Mouse (Mus musculus) heart, adult 2 months (tissue): ENCODE results near the gene Coa6.

ENCODE experiments used
- CTCF ChIP-seq: fragments of 200-600 bp; IDR thresholded peaks from 2 replicates; pipeline ENCODE4 v1.8.1; 2022; ENCODE audit warnings: antibody characterized with exemption, mild to moderate bottlenecking, moderate library complexity
- EP300 ChIP-seq: fragments of 200-500 bp; IDR thresholded peaks from 2 replicates; pipeline ENCODE4 v1.6.1; 2011; ENCODE audit warnings: low read depth, low read length, control low read depth; ENCODE audit not compliant: insufficient read depth
- POLR2A ChIP-seq: fragments of 200-500 bp; IDR thresholded peaks from 2 replicates; pipeline ENCODE4 v1.6.1; 2011; ENCODE audit warnings: mild to moderate bottlenecking, low read depth, low read length, control low read depth; ENCODE audit not compliant: insufficient read depth

DNA sequence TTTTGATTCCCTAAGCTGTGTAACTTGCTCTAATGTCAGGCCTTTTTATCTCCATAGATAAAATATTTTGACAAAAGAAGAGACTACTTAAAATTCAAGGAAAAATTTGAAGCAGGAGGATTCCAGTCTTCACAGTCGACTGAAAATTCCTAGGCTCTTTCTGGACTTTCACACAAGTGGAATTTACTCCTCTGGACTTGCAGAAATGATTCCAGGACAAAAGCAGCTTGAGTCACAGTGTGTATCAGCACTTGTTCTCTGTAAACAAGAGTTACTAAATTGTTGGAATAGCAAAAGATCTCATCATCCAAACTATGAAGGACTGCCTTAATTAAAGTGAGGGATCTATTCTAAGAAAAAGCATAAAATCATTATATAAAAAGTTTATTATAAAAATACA is 2.6 kb downstream of the Coa6 start:
- TF ChIP-seq CTCF, result no peak
- TF ChIP-seq EP300, result no peak
- no peak for TF ChIP-seq POLR2A
